Mouse (Mus musculus) yolk sac, embryonic 10.5 days (tissue): ENCODE measurements around the gene Msrb3.

ENCODE experiments used
- DNase-seq: peaks from one replicate; pipeline ENCODE4 v3.0.0-alpha.2; 2017; ENCODE audit warnings: low spot score

The Msrb3 gene

GRCm38 (mm10) chr10:120748156-120748555 lies 150.7 kb downstream of the Msrb3 start:
- DNase-seq, result no peak

GRCm38 (mm10) chr10:120745138-120745856 lies 153.6 kb downstream of the Msrb3 start:
- DNase-seq, result peak; percentile 91

- no peak for DNase-seq
Observed at GRCm38 (mm10) chr10:120744441-120745137, 154.3 kb downstream of the Msrb3 start.

GRCm38 (mm10) chr10:120736508-120737069 lies 162.3 kb downstream of the Msrb3 start:
- DNase-seq, result no peak

GRCm38 (mm10) chr10:120735722-120736507 lies 163.0 kb downstream of the Msrb3 start:
- DNase-seq, result peak; percentile 27

GRCm38 (mm10) chr10:120734364-120734763 lies 164.5 kb downstream of the Msrb3 start:
- no peak for DNase-seq
